Mouse (Mus musculus): Measurements from ENCODE around the gene Cd44.

DNA sequence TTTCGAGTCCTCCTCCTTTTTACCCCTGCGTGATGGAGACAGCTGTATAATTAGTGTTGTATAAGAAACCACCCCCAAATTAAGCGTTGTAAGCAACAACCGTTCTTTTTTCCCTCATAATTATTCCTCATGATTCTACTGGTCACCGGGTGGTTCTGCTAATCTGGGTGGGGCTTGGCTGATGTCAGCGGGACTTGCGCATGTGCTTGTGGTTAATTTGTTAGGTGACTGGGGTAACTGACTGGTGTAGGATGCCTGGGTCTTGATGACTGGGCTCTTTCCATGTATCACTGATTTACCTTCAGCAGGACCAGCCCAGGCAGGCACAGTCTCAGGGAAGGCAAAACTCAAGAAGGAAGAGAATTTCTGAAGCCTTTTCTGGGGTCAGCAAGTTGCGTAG is 38.7 kb upstream of the Cd44 start:
- no peak for TF ChIP-seq CTCF (IDR thresholded peaks at IDR 0.05; ENCODE audit: borderline replicate concordance, insufficient read depth, low read depth, low read length)
- no peak for TF ChIP-seq POLR2A (IDR thresholded peaks at IDR 0.05; ENCODE audit: borderline replicate concordance, insufficient read depth, low read length)
